ENCODE assay signal across 12 mouse cellular contexts in the genomic region with DNA sequence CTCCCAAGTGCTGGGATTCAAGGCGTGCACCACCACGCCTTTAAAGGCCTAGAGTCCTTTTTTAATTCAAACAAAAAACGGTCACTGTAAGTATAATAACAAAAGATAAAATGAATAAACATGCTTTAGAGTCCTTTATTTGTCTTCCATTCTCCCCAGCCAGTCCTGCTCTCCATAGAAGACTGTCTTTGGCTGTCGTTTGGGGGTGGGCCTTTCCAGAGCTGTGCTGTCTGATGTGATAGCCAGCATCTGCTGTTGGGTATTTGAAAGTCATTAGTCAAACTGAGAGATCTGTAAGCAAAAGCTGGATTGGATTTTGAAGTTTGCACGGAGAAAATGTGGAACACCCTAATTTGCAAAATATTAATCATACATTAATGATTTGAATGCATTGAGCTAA. TPM values are rescaled to one million over a fixed set of nuclear protein-coding genes. Genes with fewer than 3 reads are reported as not detected.
"Had no signal": no experiment of that assay in that cellular context is flagged by ENCODE, and none has a peak within 500 bp of the region (broad histone marks: within the 10 kb centered on the region; RNA-seq: fewer than 3 reads in every experiment).

No protein-coding gene starts in this region.

- DNase-seq: kidney, adult 11 months; layer of hippocampus, adult 9-11 months; layer of hippocampus, postnatal 36 days; lung, postnatal 14 days; thymus, adult 2 months; thymus, postnatal 25 days had no signal

- H3K4me1 ChIP-seq: limb, embryonic 15.5 days; liver, embryonic 12.5 days; midbrain, embryonic 12.5 days; neural tube, embryonic 15.5 days had no signal

- H3K27ac ChIP-seq: limb, embryonic 15.5 days; liver, embryonic 12.5 days; neural tube, embryonic 15.5 days had no signal

- ATAC-seq: liver, embryonic 12.5 days had no signal

- H3K4me3 ChIP-seq: limb, embryonic 15.5 days; liver, embryonic 12.5 days; midbrain, embryonic 12.5 days; myocyte; neural tube, embryonic 15.5 days had no signal

- H3K4me2 ChIP-seq: limb, embryonic 15.5 days; liver, embryonic 12.5 days; midbrain, embryonic 12.5 days; neural tube, embryonic 15.5 days had no signal

- H3K27me3 ChIP-seq: limb, embryonic 15.5 days; liver, embryonic 12.5 days; midbrain, embryonic 12.5 days; neural tube, embryonic 15.5 days had no signal

- H3K9ac ChIP-seq: limb, embryonic 15.5 days; liver, embryonic 12.5 days; midbrain, embryonic 12.5 days; neural tube, embryonic 15.5 days had no signal

- H3K36me3 ChIP-seq: midbrain, embryonic 12.5 days had no signal

- H3K9me3 ChIP-seq: limb, embryonic 15.5 days; liver, embryonic 12.5 days; midbrain, embryonic 12.5 days; neural tube, embryonic 15.5 days had no signal

RNA-seq across cellular contexts. Expression of gene Smarca1, which starts 44.1 kb away (rescaled TPM):
- total RNA-seq: megakaryocyte-erythroid progenitor cell, adult 5-6 weeks had no signal
- polyA plus RNA-seq: myocyte had no signal
